Mouse (Mus musculus) erythroblast, embryonic 14.5 days (primary cell): ENCODE measurements around the gene Inhbc.

Experiments used
- GATA1 ChIP-seq: IDR thresholded peaks from 2 replicates; pipeline ENCODE4 v1.6.1; 2012; ENCODE audit warnings: low read length, inconsistent platforms, mixed read lengths
- TAL1 ChIP-seq: IDR thresholded peaks from 3 replicates; pipeline ENCODE4 v1.6.1; 2012; ENCODE audit warnings: low read length, inconsistent platforms, mixed read lengths

- TF ChIP-seq GATA1: no peak
- TF ChIP-seq TAL1: no peak
These were observed 37.1 kb downstream of the Inhbc start for GRCm38 (mm10) chr10:127333152-127333551.
